ENCODE assay signal across 9 mouse cellular contexts in genomic region chr1:185253140-185253892, GRCm38 (mm10). TPM values are rescaled to one million over a fixed set of nuclear protein-coding genes. Genes with fewer than 3 reads are reported as not detected.
A peak's percentile ranks its signal among the peaks of the same experiment; 100 is the strongest.
DNase-seq lines count a peak whose midpoint lies in the region; TF ChIP-seq lines count a peak whose summit lies in the region.
"Had no signal": no experiment of that assay in that cellular context is flagged by ENCODE, and none has a peak within 500 bp of the region (broad histone marks: within the 10 kb centered on the region; RNA-seq: fewer than 3 reads in every experiment).

No protein-coding gene starts in this region.

- no peak overlapping the region for H3K4me3 ChIP-seq in heart, embryonic 10.5 days
- H3K4me3 ChIP-seq in heart, adult 2 months, result no peak overlapping the region

- no peaks in the 10 kb centered on the region for H3K79me2 ChIP-seq in heart, adult 2 months (replicated peaks; ENCODE audit: control insufficient read depth, insufficient read depth, low read length)

- intact Hi-C loops in heart, adult 2 months (cut with DNase I), result no loop called here

- H3K9me3 ChIP-seq in heart, embryonic 10.5 days, result no peaks in the 10 kb centered on the region

- TF ChIP-seq EP300 in heart, adult 2 months (IDR thresholded peaks at IDR 0.05; ENCODE audit: insufficient read depth, low read depth, low read length), result no peak

- H3K4me1 ChIP-seq in heart, embryonic 10.5 days, result peaks cover 43% of the 10 kb centered on the region
- no peaks in the 10 kb centered on the region for H3K4me1 ChIP-seq in heart, adult 2 months (ENCODE audit: control insufficient read depth, insufficient read depth, low read length)

- DNase-seq in heart, embryonic 10.5 days (ENCODE audit: low spot score), result no peak
- no peak for DNase-seq in heart, adult 2 months
- peak; percentile 21 for DNase-seq in NIH3T3 (ENCODE audit: low read depth)
- DNase-seq in frontal cortex, adult 2 months (ENCODE audit: extremely low spot score in 1 of 2, low spot score in 1 of 2), result peak; percentile 44 to 79
- DNase-seq in layer of hippocampus, postnatal 14 days (ENCODE audit: low spot score in 2 of 2), result peak; percentile 58 to 69
- DNase-seq in right cerebral cortex, adult 2 months (ENCODE audit: low spot score in 2 of 2), result peak; percentile 65 to 69
- DNase-seq in thymus, postnatal 0 days (ENCODE audit: low spot score), result no peak
- DNase-seq in embryo, embryonic 9.5 days (ENCODE audit: extremely low spot score), result no peak

- TF ChIP-seq POLR2A in heart, adult 2 months (IDR thresholded peaks at IDR 0.05; ENCODE audit: insufficient read depth, low read depth, low read length), result no peak

- no peaks in the 10 kb centered on the region for H3K27me3 ChIP-seq in heart, embryonic 10.5 days (ENCODE audit: insufficient read depth, poor library complexity, severe bottlenecking)
- no peaks in the 10 kb centered on the region for H3K27me3 ChIP-seq in heart, adult 2 months (ENCODE audit: control insufficient read depth, insufficient read depth, low read length)
- H3K27me3 ChIP-seq: CH12.LX had no signal

- TF ChIP-seq CTCF in heart, adult 2 months (IDR thresholded peaks at IDR 0.05), result no peak

- H3K27ac ChIP-seq in heart, embryonic 10.5 days, result peak overlapping the region; percentile 17; the same call in 1 of the 2 replicates
- no peak overlapping the region for H3K27ac ChIP-seq in heart, adult 2 months

- 68% methylated on average over 12 of the region's 12 CpGs for WGBS in heart, embryonic 10.5 days
- 44% methylated on average over 12 of the region's 12 CpGs for WGBS in heart, adult 2 months

- no peak overlapping the region for H3K9ac ChIP-seq in heart, adult 2 months (ENCODE audit: low read depth, low read length)

- H3K36me3 ChIP-seq in heart, embryonic 10.5 days, result peaks cover 60% of the 10 kb centered on the region
- no peaks in the 10 kb centered on the region for H3K36me3 ChIP-seq in heart, adult 2 months (ENCODE audit: control insufficient read depth, insufficient read depth, low read length)

RNA-seq across cellular contexts. Expression of gene Rab3gap2, which starts 49.4 kb away (rescaled TPM):
- polyA plus RNA-seq in heart, embryonic 10.5 days (2016; fragmentation: Nextera tagmentation; extraction: Ambion mirVana), result 18.4 and 19.2 TPM in 2 replicates
- 10 to 100 TPM; 19.9 to 20.2 TPM for total RNA-seq in heart, adult 2 months (2021)
- polyA plus RNA-seq in heart, adult 2 months (2012; rRNA removed), result 10.3 and 12.0 TPM in 2 replicates
- polyA plus RNA-seq in frontal cortex, adult 2 months (2012; rRNA removed), result 51.2 and 53.8 TPM in 2 replicates
- total RNA-seq in layer of hippocampus, postnatal 14 days (2021), result 10 to 100 TPM; 58.6 to 61.6 TPM
- polyA plus RNA-seq in thymus, postnatal 0 days (2015; fragmentation: Nextera tagmentation; extraction: Ambion mirVana), result 16.2 and 16.8 TPM in 2 replicates

Comparison
In these comparisons a context has a peak if more than half of its experiments do, and no peak if none do; other contexts are left out.
1. DNase-seq: peak in NIH3T3 (single experiment), frontal cortex, adult 2 months (2 of 2), layer of hippocampus, postnatal 14 days (2 of 2) and right cerebral cortex, adult 2 months (2 of 2); none in heart, embryonic 10.5 days (single experiment), heart, adult 2 months (0 of 2), thymus, postnatal 0 days (single experiment) and embryo, embryonic 9.5 days (single experiment).